Mouse (Mus musculus): ENCODE data around the gene Gm49776. TPM values are rescaled to one million over a fixed set of nuclear protein-coding genes. Genes with fewer than 3 reads are reported as not detected.
A peak's percentile ranks its signal among the peaks of the same experiment; 100 is the strongest.

Gm49776 gene
- polyA plus RNA-seq, 1 experiment from 2014 or later: not detected

DNA sequence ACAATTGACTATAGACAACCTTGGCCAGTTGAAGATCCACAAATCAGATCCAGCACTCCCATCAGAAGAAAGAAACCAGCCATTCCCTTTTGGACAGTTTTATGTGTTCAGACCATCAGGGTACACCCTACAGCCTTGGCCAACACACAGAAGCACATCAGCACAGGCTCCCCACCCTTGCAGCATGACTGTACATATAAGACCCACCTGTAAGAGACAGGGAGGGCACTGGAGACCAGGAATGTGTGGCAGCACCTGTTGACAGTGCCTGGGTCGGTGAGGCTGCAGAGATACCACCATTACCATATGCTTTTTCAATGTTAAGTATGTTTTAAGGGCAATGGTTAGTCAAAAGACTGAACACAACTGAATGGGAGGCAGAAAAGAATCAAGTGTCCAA is 4.3 kb downstream of the Gm49776 start:
- H3K9me3 ChIP-seq (ENCODE audit: control insufficient read depth, low read length): no peaks in the 10 kb centered on the region
- no peak for ATAC-seq (replicated peaks; ENCODE audit: low FRiP score)
- WGBS: 91% methylated on average over 1 of the region's 1 CpGs
- H3K4me2 ChIP-seq (ENCODE audit: low read depth, low read length, severe bottlenecking): no peak overlapping the region
- DNase-seq (ENCODE audit: low spot score): peak; percentile 48
- H3K9ac ChIP-seq (ENCODE audit: low read length): no peak overlapping the region
- peaks cover 13% of the 10 kb centered on the region for H3K4me1 ChIP-seq (replicated peaks; ENCODE audit: control insufficient read depth, insufficient read depth, low read length)
- no peak overlapping the region for H3K27ac ChIP-seq (ENCODE audit: low read depth, low read length)
- no peak overlapping the region for H3K4me3 ChIP-seq (ENCODE audit: low read depth, low read length)
- peaks cover 31% of the 10 kb centered on the region for H3K36me3 ChIP-seq (ENCODE audit: control insufficient read depth, insufficient read depth, low read length)
- H3K27me3 ChIP-seq (ENCODE audit: control insufficient read depth, insufficient read depth, low read length): no peaks in the 10 kb centered on the region

GRCm38 (mm10) chr16:18252736-18253135 is 5.4 kb downstream of the Gm49776 start:
- H3K27ac ChIP-seq (ENCODE audit: low read depth, low read length): no peak overlapping the region
- 88% methylated on average over 6 of the region's 6 CpGs for WGBS
- no peaks in the 10 kb centered on the region for H3K27me3 ChIP-seq (ENCODE audit: control insufficient read depth, insufficient read depth, low read length)
- peaks cover 23% of the 10 kb centered on the region for H3K36me3 ChIP-seq (ENCODE audit: control insufficient read depth, insufficient read depth, low read length)
- ATAC-seq (replicated peaks; ENCODE audit: low FRiP score) (no peak), DNase-seq (ENCODE audit: low spot score) (peak; percentile 51)
- H3K4me3 ChIP-seq (ENCODE audit: low read depth, low read length): no peak overlapping the region
- H3K9ac ChIP-seq (ENCODE audit: low read length): no peak overlapping the region
- H3K4me1 ChIP-seq (replicated peaks; ENCODE audit: control insufficient read depth, insufficient read depth, low read length): peaks cover 13% of the 10 kb centered on the region
- no peaks in the 10 kb centered on the region for H3K9me3 ChIP-seq (ENCODE audit: control insufficient read depth, low read length)
- no peak overlapping the region for H3K4me2 ChIP-seq (ENCODE audit: low read depth, low read length, severe bottlenecking)

GRCm38 (mm10) chr16:18250828-18251790 is 7.0 kb downstream of the Gm49776 start:
- peak overlapping the region; percentile 97 for H3K4me3 ChIP-seq (ENCODE audit: low read depth, low read length)
- peaks cover 15% of the 10 kb centered on the region for H3K4me1 ChIP-seq (replicated peaks; ENCODE audit: control insufficient read depth, insufficient read depth, low read length)
- 75% methylated on average over 10 of the region's 10 CpGs for WGBS
- H3K36me3 ChIP-seq (ENCODE audit: control insufficient read depth, insufficient read depth, low read length): peaks cover 17% of the 10 kb centered on the region
- H3K4me2 ChIP-seq (ENCODE audit: low read depth, low read length, severe bottlenecking): peak overlapping the region; percentile 89; the same call in 1 of the 2 replicates
- H3K27ac ChIP-seq (ENCODE audit: low read depth, low read length): no peak overlapping the region
- peak overlapping the region; percentile 4; the same call in 1 of the 2 replicates for H3K9ac ChIP-seq (ENCODE audit: low read length)
- no peaks in the 10 kb centered on the region for H3K9me3 ChIP-seq (ENCODE audit: control insufficient read depth, low read length)
- H3K27me3 ChIP-seq (ENCODE audit: control insufficient read depth, insufficient read depth, low read length): no peaks in the 10 kb centered on the region
- DNase-seq (ENCODE audit: low spot score) (peak; percentile 68), ATAC-seq (replicated peaks; ENCODE audit: low FRiP score) (no peak)

GRCm38 (mm10) chr16:18250231-18250630 is 7.9 kb downstream of the Gm49776 start:
- WGBS: 56% methylated on average over 4 of the region's 4 CpGs
- Histone ChIP-seq H3K27ac (ENCODE audit: low read depth, low read length) (no peak overlapping the region), H3K4me3 (ENCODE audit: low read depth, low read length) (peak overlapping the region; percentile 97), H3K36me3 (ENCODE audit: control insufficient read depth, insufficient read depth, low read length) (peaks cover 17% of the 10 kb centered on the region), H3K9ac (ENCODE audit: low read length) (peak overlapping the region; percentile 74), H3K27me3 (ENCODE audit: control insufficient read depth, insufficient read depth, low read length) (no peaks in the 10 kb centered on the region), H3K4me1 (replicated peaks; ENCODE audit: control insufficient read depth, insufficient read depth, low read length) (peaks cover 16% of the 10 kb centered on the region), H3K9me3 (ENCODE audit: control insufficient read depth, low read length) (no peaks in the 10 kb centered on the region), H3K4me2 (ENCODE audit: low read depth, low read length, severe bottlenecking) (peak overlapping the region; percentile 89)
- DNase-seq (ENCODE audit: low spot score) (peak; percentile 54), ATAC-seq (replicated peaks; ENCODE audit: low FRiP score) (no peak)

DNA sequence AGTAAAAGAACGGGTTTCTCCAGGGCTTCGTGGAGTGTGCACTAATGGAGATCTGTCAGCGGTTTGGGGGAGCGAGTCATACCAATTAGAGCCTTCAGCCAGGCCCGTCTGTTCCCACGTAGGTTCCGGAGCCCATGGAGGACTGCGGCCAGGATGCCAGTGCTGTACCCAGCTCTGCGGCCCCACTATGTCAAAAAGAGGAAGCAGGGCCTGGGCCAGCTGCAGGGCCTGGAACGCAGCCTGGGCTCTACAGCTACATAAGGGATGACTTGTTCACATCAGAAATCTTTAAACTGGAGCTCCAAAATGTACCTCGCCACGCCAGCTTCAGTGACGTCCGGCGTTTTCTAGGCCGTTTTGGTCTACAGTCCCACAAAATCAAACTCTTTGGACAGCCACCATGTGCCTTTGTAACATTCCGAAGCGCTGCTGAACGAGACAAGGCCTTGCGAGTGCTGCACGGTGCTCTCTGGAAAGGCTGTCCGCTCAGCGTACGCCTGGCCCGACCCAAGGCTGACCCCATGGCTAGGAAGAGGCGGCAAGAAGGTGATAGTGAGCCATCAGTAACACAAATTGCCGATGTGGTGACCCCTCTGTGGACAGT is 8.7 kb downstream of the Gm49776 start:
- H3K4me3 ChIP-seq (ENCODE audit: low read depth, low read length): peak overlapping the region; percentile 97
- H3K27me3 ChIP-seq (ENCODE audit: control insufficient read depth, insufficient read depth, low read length): no peaks in the 10 kb centered on the region
- peak overlapping the region; percentile 89 for H3K4me2 ChIP-seq (ENCODE audit: low read depth, low read length, severe bottlenecking)
- peak overlapping the region; percentile 74 for H3K9ac ChIP-seq (ENCODE audit: low read length)
- peaks cover 16% of the 10 kb centered on the region for H3K4me1 ChIP-seq (replicated peaks; ENCODE audit: control insufficient read depth, insufficient read depth, low read length)
- ATAC-seq (replicated peaks; ENCODE audit: low FRiP score): no peak; the same call in 1 of the 2 replicates
- peaks cover 24% of the 10 kb centered on the region for H3K36me3 ChIP-seq (ENCODE audit: control insufficient read depth, insufficient read depth, low read length)
- peak overlapping the region; percentile 77 for H3K27ac ChIP-seq (ENCODE audit: low read depth, low read length)
- DNase-seq (ENCODE audit: low spot score): peak; percentile 75
- 14% methylated on average over 27 of the region's 27 CpGs for WGBS
- no peaks in the 10 kb centered on the region for H3K9me3 ChIP-seq (ENCODE audit: control insufficient read depth, low read length)

GRCm38 (mm10) chr16:18248433-18249363 is 9.4 kb downstream of the Gm49776 start, which contains the start of the genes Trmt2a and Ranbp1:
Gene Trmt2a (plus strand): TSS chr16:18248679.
Gene Ranbp1 (minus strand): TSS chr16:18248732.
- under 1% methylated on average over 99 of the region's 102 CpGs for WGBS
- Histone ChIP-seq H3K27ac (ENCODE audit: low read depth, low read length) (peak within 1 kb of the TSS; percentile 89), H3K36me3 (ENCODE audit: control insufficient read depth, insufficient read depth, low read length) (peaks cover 25% of the 10 kb centered on the region)

GRCm38 (mm10) chr16:18247521-18248399 is 10.4 kb downstream of the Gm49776 start:
- no peaks in the 10 kb centered on the region for H3K27me3 ChIP-seq (ENCODE audit: control insufficient read depth, insufficient read depth, low read length)
- peaks cover 16% of the 10 kb centered on the region for H3K4me1 ChIP-seq (replicated peaks; ENCODE audit: control insufficient read depth, insufficient read depth, low read length)
- no peaks in the 10 kb centered on the region for H3K9me3 ChIP-seq (ENCODE audit: control insufficient read depth, low read length)
- 1% methylated on average over 26 of the region's 33 CpGs for WGBS
- DNase-seq (ENCODE audit: low spot score) (no peak), ATAC-seq (replicated peaks; ENCODE audit: low FRiP score) (0 out of 2 replicates have a peak, but pooled peaks have one; percentile 1)
- peak overlapping the region; percentile 61 for H3K4me2 ChIP-seq (ENCODE audit: low read depth, low read length, severe bottlenecking)
- peak overlapping the region; percentile 97 for H3K4me3 ChIP-seq (ENCODE audit: low read depth, low read length)
- H3K9ac ChIP-seq (ENCODE audit: low read length): peak overlapping the region; percentile 99
- H3K36me3 ChIP-seq (ENCODE audit: control insufficient read depth, insufficient read depth, low read length): peaks cover 31% of the 10 kb centered on the region
- peak overlapping the region; percentile 89 for H3K27ac ChIP-seq (ENCODE audit: low read depth, low read length)

More at GRCm38 (mm10) chr16:18248433-18249363, 9.4 kb downstream of the Gm49776 start, which contains the start of the genes Trmt2a and Ranbp1:
- DNase-seq (ENCODE audit: low spot score): peak; percentile 100
- peak within 1 kb of the TSS; percentile 99 for H3K9ac ChIP-seq (ENCODE audit: low read length)
- H3K4me2 ChIP-seq (ENCODE audit: low read depth, low read length, severe bottlenecking): peak within 1 kb of the TSS; percentile 89
- ATAC-seq (replicated peaks; ENCODE audit: low FRiP score): peak; percentile 97
- H3K9me3 ChIP-seq (ENCODE audit: control insufficient read depth, low read length): no peaks in the 10 kb centered on the region
- H3K4me1 ChIP-seq (replicated peaks; ENCODE audit: control insufficient read depth, insufficient read depth, low read length): peaks cover 16% of the 10 kb centered on the region
- no peaks in the 10 kb centered on the region for H3K27me3 ChIP-seq (ENCODE audit: control insufficient read depth, insufficient read depth, low read length)
- H3K4me3 ChIP-seq (ENCODE audit: low read depth, low read length): peak within 1 kb of the TSS; percentile 97

Measured in forebrain, embryonic 11.5 days (tissue).